Mouse (Mus musculus): ENCODE measurements around the gene Dnmt3c.
"Not testable (repeated sequence)": the region's sequence is repeated elsewhere in the genome, so short reads cannot be mapped to it uniquely, and the experiment has no call there.

The Dnmt3c gene

GRCm38 (mm10) chr2:153696352-153696751 is at the start of gene Dnmt3c:
Gene Dnmt3c (plus strand): TSS chr2:153696652.
- DNase-seq (ENCODE audit: low spot score), result no peak

- no peak for DNase-seq (ENCODE audit: low spot score)
Observed at GRCm38 (mm10) chr2:153648773-153649297, 47.6 kb upstream of the Dnmt3c start.

- DNase-seq (ENCODE audit: low spot score), result peak; percentile 35
Observed at GRCm38 (mm10) chr2:153649298-153650013, 47.0 kb upstream of the Dnmt3c start, which contains the start of gene Dnmt3b. Gene Dnmt3b (plus strand): TSS chr2:153649450.

- no peak for DNase-seq (ENCODE audit: low spot score)
Observed at GRCm38 (mm10) chr2:153650014-153650687, 46.3 kb upstream of the Dnmt3c start.

GRCm38 (mm10) chr2:153651681-153652080 is 44.8 kb upstream of the Dnmt3c start:
- DNase-seq (ENCODE audit: low spot score), result no peak

- DNase-seq (ENCODE audit: low spot score), result not testable (repeated sequence)
Observed at GRCm38 (mm10) chr2:153657659-153658058, 38.8 kb upstream of the Dnmt3c start.

GRCm38 (mm10) chr2:153660616-153661015 is 35.8 kb upstream of the Dnmt3c start:
- DNase-seq (ENCODE audit: low spot score), result no peak

- DNase-seq (ENCODE audit: low spot score), result no peak
Observed at GRCm38 (mm10) chr2:153665401-153665800, 31.1 kb upstream of the Dnmt3c start.

- peak; percentile 47 for DNase-seq (ENCODE audit: low spot score)
Observed at GRCm38 (mm10) chr2:153668754-153669376, 27.6 kb upstream of the Dnmt3c start.

GRCm38 (mm10) chr2:153670111-153670510 is 26.3 kb upstream of the Dnmt3c start:
- no peak for DNase-seq (ENCODE audit: low spot score)

GRCm38 (mm10) chr2:153672619-153673018 is 23.8 kb upstream of the Dnmt3c start:
- DNase-seq (ENCODE audit: low spot score), result no peak

- not testable (repeated sequence) for DNase-seq (ENCODE audit: low spot score)
Observed at GRCm38 (mm10) chr2:153675364-153675763, 21.1 kb upstream of the Dnmt3c start.

- no peak for DNase-seq (ENCODE audit: low spot score)
Observed at GRCm38 (mm10) chr2:153676944-153677343, 19.5 kb upstream of the Dnmt3c start.

- DNase-seq (ENCODE audit: low spot score), result no peak
Observed at GRCm38 (mm10) chr2:153677550-153677949, 18.9 kb upstream of the Dnmt3c start.

GRCm38 (mm10) chr2:153679959-153680358 is 16.5 kb upstream of the Dnmt3c start:
- DNase-seq (ENCODE audit: low spot score), result no peak

- DNase-seq (ENCODE audit: low spot score), result not testable (repeated sequence)
Observed at GRCm38 (mm10) chr2:153693413-153693812, 3.0 kb upstream of the Dnmt3c start.

GRCm38 (mm10) chr2:153694462-153695085 is 1.9 kb upstream of the Dnmt3c start:
- peak; percentile 31 for DNase-seq (ENCODE audit: low spot score)

GRCm38 (mm10) chr2:153703389-153703788 is 6.9 kb downstream of the Dnmt3c start:
- DNase-seq (ENCODE audit: low spot score), result no peak

GRCm38 (mm10) chr2:153710701-153711330 is 14.4 kb downstream of the Dnmt3c start:
- DNase-seq (ENCODE audit: low spot score), result peak; percentile 31

- DNase-seq (ENCODE audit: low spot score), result peak; percentile 63
Observed at GRCm38 (mm10) chr2:153712646-153713091, 16.2 kb downstream of the Dnmt3c start.

- peak; percentile 39 for DNase-seq (ENCODE audit: low spot score)
Observed at GRCm38 (mm10) chr2:153713227-153713626, 16.8 kb downstream of the Dnmt3c start.

- DNase-seq (ENCODE audit: low spot score), result not testable (repeated sequence)
Observed at GRCm38 (mm10) chr2:153717861-153718260, 21.4 kb downstream of the Dnmt3c start.

Data from lung, postnatal 25 days (tissue).